Mouse (Mus musculus) T-helper 17 cell (primary cell): ENCODE measurements around the gene Vwc2l.

Experiments used
- in situ Hi-C, 2 experiments: fragments of 300-600 bp; cut with MboI, MseI; formaldehyde crosslinking; loops; 1 replicate in 1 of 2; 2 replicates in 1 of 2; pipeline ENCODE4 v1.15.1; 2025; ENCODE audit warnings: high pct_unique_total_duplicates in 2 of 2

Gene Vwc2l

GRCm38 (mm10) chr1:70725655-70726066 is at the start of gene Vwc2l:
Gene Vwc2l (plus strand): TSS chr1:70725715.
- in situ Hi-C loops: no loop called here

GRCm38 (mm10) chr1:70692529-70692928 is 33.0 kb upstream of the Vwc2l start:
- in situ Hi-C loops: no loop called here

- in situ Hi-C loops: no loop called here
These were observed 25.2 kb upstream of the Vwc2l start for GRCm38 (mm10) chr1:70700270-70700669.

- in situ Hi-C loops: no loop called here
These were observed 21.6 kb upstream of the Vwc2l start for GRCm38 (mm10) chr1:70703934-70704333.

- in situ Hi-C loops: no loop called here
These were observed 19.7 kb upstream of the Vwc2l start for GRCm38 (mm10) chr1:70705821-70706220.

- in situ Hi-C loops: no loop called here
These were observed 470 bp upstream of the Vwc2l start for GRCm38 (mm10) chr1:70725045-70725444.

- in situ Hi-C loops: no loop called here
These were observed 61.6 kb downstream of the Vwc2l start for GRCm38 (mm10) chr1:70787146-70787545.

- in situ Hi-C loops: loop anchor here in 1 of 2 experiments (5.0 kb wide), 1 partner anchor 716 kb away; no protein-coding TSS in a partner anchor
These were observed 66.1 kb downstream of the Vwc2l start for GRCm38 (mm10) chr1:70791636-70792035.

GRCm38 (mm10) chr1:70795094-70795493 is 69.6 kb downstream of the Vwc2l start:
- in situ Hi-C loops: no loop called here

- in situ Hi-C loops: no loop called here
These were observed 77.9 kb downstream of the Vwc2l start for GRCm38 (mm10) chr1:70803401-70803800.

- in situ Hi-C loops: no loop called here
These were observed 97.6 kb downstream of the Vwc2l start for GRCm38 (mm10) chr1:70823111-70823510.

GRCm38 (mm10) chr1:70833262-70833661 is 107.7 kb downstream of the Vwc2l start:
- in situ Hi-C loops: no loop called here

GRCm38 (mm10) chr1:70842222-70842621 is 116.7 kb downstream of the Vwc2l start:
- in situ Hi-C loops: no loop called here

- in situ Hi-C loops: no loop called here
These were observed 119.8 kb downstream of the Vwc2l start for GRCm38 (mm10) chr1:70845276-70845675.

GRCm38 (mm10) chr1:70851633-70852390 is 126.3 kb downstream of the Vwc2l start:
- in situ Hi-C loops: no loop called here

- in situ Hi-C loops: no loop called here
These were observed 127.9 kb downstream of the Vwc2l start for GRCm38 (mm10) chr1:70853446-70853845.

GRCm38 (mm10) chr1:70855912-70856311 is 130.4 kb downstream of the Vwc2l start:
- in situ Hi-C loops: no loop called here

- in situ Hi-C loops: no loop called here
These were observed 136.2 kb downstream of the Vwc2l start for GRCm38 (mm10) chr1:70861672-70862071.

- in situ Hi-C loops: no loop called here
These were observed 140.6 kb downstream of the Vwc2l start for GRCm38 (mm10) chr1:70866137-70866536.

- in situ Hi-C loops: no loop called here
These were observed 155.0 kb downstream of the Vwc2l start for GRCm38 (mm10) chr1:70880496-70880895.

- in situ Hi-C loops: no loop called here
These were observed 155.8 kb downstream of the Vwc2l start for GRCm38 (mm10) chr1:70881269-70881668.

GRCm38 (mm10) chr1:70884156-70884555 is 158.6 kb downstream of the Vwc2l start:
- in situ Hi-C loops: no loop called here

- in situ Hi-C loops: loop anchor here in 1 of 2 experiments (10.0 kb wide), 1 partner anchor 978 kb away; no protein-coding TSS in a partner anchor
These were observed 176.8 kb downstream of the Vwc2l start for GRCm38 (mm10) chr1:70902311-70902710.
